Mouse (Mus musculus) limb, embryonic 11.5 days (tissue): Measurements from ENCODE around the gene Mrpl24. TPM values are rescaled to one million over a fixed set of nuclear protein-coding genes. Genes with fewer than 3 reads are reported as not detected.

Experiments
- ATAC-seq: fragments of 200-750 bp; cut with Nextera tagmentation; 2 replicates; pipeline ENCODE4 v1.8.0; 2017; ENCODE audit warnings: low read depth; ENCODE audit not compliant: insufficient number of reproducible peaks, low FRiP score, low TSS enrichment
- DNase-seq: peaks from one replicate; pipeline ENCODE4 v3.0.0-alpha.2; 2015; ENCODE audit warnings: low spot score
- H3K27ac ChIP-seq: fragments of 300-500 bp; sonication (generic); replicated peaks from 2 replicates; pipeline ENCODE4 v1.5.1; 2014; ENCODE audit warnings: low read depth, mild to moderate bottlenecking, low read length
- H3K27me3 ChIP-seq: fragments of 300-500 bp; sonication (generic); 2 replicates; pipeline ENCODE4 v1.6.1; 2014; ENCODE audit warnings: mild to moderate bottlenecking, low read length, mixed read lengths; ENCODE audit not compliant: control insufficient read depth, insufficient read depth
- H3K36me3 ChIP-seq: fragments of 300-500 bp; sonication (generic); 2 replicates; pipeline ENCODE4 v1.6.1; 2014; ENCODE audit warnings: mild to moderate bottlenecking, low read length, moderate library complexity, mixed read lengths; ENCODE audit not compliant: control insufficient read depth, insufficient read depth
- H3K4me1 ChIP-seq: fragments of 300-500 bp; sonication (generic); 2 replicates; pipeline ENCODE4 v1.6.1; 2014; ENCODE audit warnings: low read length, mixed read lengths; ENCODE audit not compliant: control insufficient read depth, insufficient read depth
- H3K4me2 ChIP-seq: fragments of 300-500 bp; sonication (generic); 2 replicates; pipeline ENCODE4 v1.6.1; 2014; ENCODE audit warnings: low read depth, mild to moderate bottlenecking, moderate library complexity; ENCODE audit not compliant: severe bottlenecking
- H3K4me3 ChIP-seq: fragments of 300-500 bp; sonication (generic); 2 replicates; pipeline ENCODE4 v1.5.1; 2014; ENCODE audit warnings: low read depth, low read length
- H3K9ac ChIP-seq: fragments of 300-500 bp; sonication (generic); 2 replicates; pipeline ENCODE4 v1.6.1; 2014; ENCODE audit warnings: mild to moderate bottlenecking, low read length
- H3K9me3 ChIP-seq: fragments of 300-500 bp; sonication (generic); 2 replicates; pipeline ENCODE4 v1.6.1; 2016; ENCODE audit warnings: low read length; ENCODE audit not compliant: control insufficient read depth
- WGBS: fragments of 180-500 bp; shearing (Covaris S2); extraction: QIAGEN DNeasy Blood & Tissue Kit; methylation state at CpG from one replicate; pipeline ENCODE4 v1.1.7; 2014; 5-methylcytosine and 5-hydroxymethylcytosine counted together
- polyA plus RNA-seq: library from polyadenylated mRNA; unstranded; fragments of >200 nt; fragmentation: Nextera tagmentation; extraction: Ambion mirVana; gene quantifications from 2 replicates; pipeline ENCODE4 v1.2.1, GENCODE M21; 2014

Mrpl24 gene
- polyA plus RNA-seq, 1 experiment from 2014 or later, result 76.8 TPM

- Histone ChIP-seq H3K27me3 (no peaks in the 10 kb centered on the region), H3K9ac (no peak overlapping the region), H3K4me2 (peak overlapping the region; percentile 70), H3K36me3 (0 out of 2 replicates have a peak, but pooled peaks cover 5% of the 10 kb centered on the region), H3K9me3 (no peaks in the 10 kb centered on the region; the same call in 1 of the 2 replicates), H3K4me3 (peak overlapping the region; percentile 18; the same call in 1 of the 2 replicates), H3K4me1 (peaks cover 21% of the 10 kb centered on the region), H3K27ac (no peak overlapping the region; the same call in 1 of the 2 replicates)
- ATAC-seq (no peak), DNase-seq (peak; percentile 47)
- WGBS, result 5% methylated on average over 5 of the region's 5 CpGs
Observed at GRCm38 (mm10) chr3:87952440-87952839, 33.1 kb downstream of the Mrpl24 start.

DNA sequence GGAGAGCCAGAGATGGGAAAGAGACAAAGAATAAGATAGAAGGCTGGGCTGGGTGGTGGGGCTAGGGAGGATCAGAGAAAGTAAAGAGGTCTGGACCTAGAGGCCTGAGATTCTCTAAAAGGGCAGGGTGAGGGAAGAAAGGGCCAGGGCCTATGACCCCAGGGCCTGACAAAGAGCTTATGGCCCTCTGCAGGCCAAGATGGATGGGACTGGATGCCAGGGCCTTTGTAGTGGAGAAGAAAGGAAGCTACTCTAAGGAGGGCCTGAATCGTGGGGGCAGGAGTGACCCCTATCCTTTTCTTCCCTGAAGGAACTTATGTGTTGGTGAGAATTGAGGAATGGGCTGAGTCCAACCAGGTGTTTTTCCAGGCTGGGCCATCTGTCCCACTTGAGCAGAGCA lies 38.8 kb downstream of the Mrpl24 start:
- no peak overlapping the region for H3K4me3 ChIP-seq
- H3K9me3 ChIP-seq, result no peaks in the 10 kb centered on the region; the same call in 1 of the 2 replicates
- 5% methylated on average over 1 of the region's 1 CpGs for WGBS
- 0 out of 2 replicates have a peak, but pooled peaks cover 5% of the 10 kb centered on the region for H3K36me3 ChIP-seq
- DNase-seq (peak; percentile 36), ATAC-seq (no peak)
- H3K27ac ChIP-seq, result peak overlapping the region; percentile 30; the same call in 1 of the 2 replicates
- no peaks in the 10 kb centered on the region for H3K27me3 ChIP-seq
- no peak overlapping the region for H3K4me2 ChIP-seq
- no peak overlapping the region for H3K9ac ChIP-seq
- peaks cover 24% of the 10 kb centered on the region for H3K4me1 ChIP-seq

- H3K36me3 ChIP-seq, result 0 out of 2 replicates have a peak, but pooled peaks cover 2% of the 10 kb centered on the region
- no peak overlapping the region for H3K4me3 ChIP-seq
- DNase-seq (peak; percentile 24), ATAC-seq (no peak)
- H3K27ac ChIP-seq, result peak overlapping the region; percentile 30; the same call in 1 of the 2 replicates
- H3K4me2 ChIP-seq, result no peak overlapping the region
- H3K9ac ChIP-seq, result no peak overlapping the region
- peaks cover 24% of the 10 kb centered on the region for H3K4me1 ChIP-seq
- no peaks in the 10 kb centered on the region for H3K27me3 ChIP-seq
- WGBS, result 12% methylated on average over 4 of the region's 4 CpGs
- H3K9me3 ChIP-seq, result no peaks in the 10 kb centered on the region; the same call in 1 of the 2 replicates
Observed at GRCm38 (mm10) chr3:87958476-87958875, 39.2 kb downstream of the Mrpl24 start.

DNA sequence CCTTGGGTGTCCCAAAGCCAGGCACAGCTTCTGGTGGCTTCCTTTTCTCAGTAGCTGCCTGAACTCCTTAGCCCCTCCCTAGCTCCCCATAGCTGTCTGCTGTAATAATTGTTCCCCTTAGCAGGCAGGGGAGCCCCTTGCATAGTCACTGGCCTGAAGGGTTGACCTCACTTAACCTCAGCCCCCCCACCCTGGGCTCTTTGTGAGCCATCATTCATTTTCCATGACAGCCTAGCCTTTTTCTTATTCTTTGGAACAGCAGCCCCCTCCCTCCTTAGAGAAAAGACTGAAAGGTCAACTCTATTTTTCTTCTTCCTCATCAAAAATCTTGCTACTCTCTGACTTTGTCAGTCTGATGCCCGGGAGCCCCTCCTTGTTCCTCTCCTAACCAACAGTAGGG lies 39.7 kb downstream of the Mrpl24 start:
- H3K4me1 ChIP-seq, result peaks cover 24% of the 10 kb centered on the region
- 45% methylated on average over 1 of the region's 1 CpGs for WGBS
- H3K9ac ChIP-seq, result no peak overlapping the region
- no peak for DNase-seq
- ATAC-seq, result no peak
- no peaks in the 10 kb centered on the region for H3K27me3 ChIP-seq
- H3K27ac ChIP-seq, result no peak overlapping the region
- no peaks in the 10 kb centered on the region; the same call in 1 of the 2 replicates for H3K9me3 ChIP-seq
- no peak overlapping the region for H3K4me2 ChIP-seq
- 0 out of 2 replicates have a peak, but pooled peaks cover 2% of the 10 kb centered on the region for H3K36me3 ChIP-seq
- H3K4me3 ChIP-seq, result no peak overlapping the region

DNA sequence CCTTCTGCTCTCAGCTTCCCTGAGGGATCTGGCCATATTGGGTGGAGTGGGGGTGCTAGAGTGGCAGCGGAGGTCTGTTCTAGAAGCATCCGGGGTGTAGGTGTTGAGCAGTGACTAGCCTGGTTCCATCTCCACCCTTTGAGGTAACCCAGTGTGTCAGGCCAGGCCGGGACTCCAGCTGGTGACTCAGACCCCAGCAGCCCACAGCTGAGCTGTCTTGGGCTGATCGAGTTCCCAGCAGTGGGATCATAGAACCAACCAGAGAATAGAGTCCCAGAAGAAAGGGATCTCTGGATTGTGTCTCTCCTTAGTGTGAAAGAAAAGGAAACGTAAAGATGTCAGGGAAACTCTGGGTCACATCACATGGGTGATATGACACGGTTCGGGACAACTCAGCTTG lies 40.1 kb downstream of the Mrpl24 start:
- Histone ChIP-seq H3K9ac (no peak overlapping the region), H3K4me3 (no peak overlapping the region), H3K9me3 (no peaks in the 10 kb centered on the region; the same call in 1 of the 2 replicates), H3K4me2 (no peak overlapping the region; the same call in 1 of the 2 replicates), H3K36me3 (no peaks in the 10 kb centered on the region), H3K27me3 (no peaks in the 10 kb centered on the region), H3K4me1 (peaks cover 24% of the 10 kb centered on the region), H3K27ac (no peak overlapping the region)
- DNase-seq, result no peak
- ATAC-seq, result no peak
- 59% methylated on average over 7 of the region's 7 CpGs for WGBS

DNA sequence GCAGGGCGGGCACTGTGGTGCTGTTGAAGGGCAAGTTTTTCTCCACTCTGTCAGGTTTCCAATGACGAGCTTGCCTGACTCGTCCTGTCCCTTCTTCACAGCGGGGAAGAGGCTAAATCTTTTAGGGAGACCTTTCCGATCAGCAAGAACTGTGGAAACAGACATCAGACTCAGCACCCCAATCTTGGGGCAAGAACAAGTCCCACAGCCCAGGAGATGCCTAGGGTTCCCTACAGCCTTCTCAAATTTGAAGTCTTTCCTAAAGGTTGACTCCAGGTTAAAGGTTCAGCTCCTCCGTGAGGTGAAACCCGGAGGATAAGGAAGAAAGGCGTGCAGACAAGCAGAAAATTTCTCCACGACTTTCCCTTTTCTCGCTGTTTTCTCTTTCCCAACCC lies 40.9 kb downstream of the Mrpl24 start:
- H3K4me2 ChIP-seq, result peak overlapping the region; percentile 62
- H3K9ac ChIP-seq, result peak overlapping the region; percentile 52
- WGBS, result 12% methylated on average over 10 of the region's 10 CpGs
- no peak for ATAC-seq
- H3K36me3 ChIP-seq, result no peaks in the 10 kb centered on the region
- peak overlapping the region; percentile 29 for H3K4me3 ChIP-seq
- DNase-seq, result no peak
- peaks cover 24% of the 10 kb centered on the region for H3K4me1 ChIP-seq
- no peaks in the 10 kb centered on the region for H3K27me3 ChIP-seq
- no peaks in the 10 kb centered on the region; the same call in 1 of the 2 replicates for H3K9me3 ChIP-seq
- H3K27ac ChIP-seq, result peak overlapping the region; percentile 86

DNA sequence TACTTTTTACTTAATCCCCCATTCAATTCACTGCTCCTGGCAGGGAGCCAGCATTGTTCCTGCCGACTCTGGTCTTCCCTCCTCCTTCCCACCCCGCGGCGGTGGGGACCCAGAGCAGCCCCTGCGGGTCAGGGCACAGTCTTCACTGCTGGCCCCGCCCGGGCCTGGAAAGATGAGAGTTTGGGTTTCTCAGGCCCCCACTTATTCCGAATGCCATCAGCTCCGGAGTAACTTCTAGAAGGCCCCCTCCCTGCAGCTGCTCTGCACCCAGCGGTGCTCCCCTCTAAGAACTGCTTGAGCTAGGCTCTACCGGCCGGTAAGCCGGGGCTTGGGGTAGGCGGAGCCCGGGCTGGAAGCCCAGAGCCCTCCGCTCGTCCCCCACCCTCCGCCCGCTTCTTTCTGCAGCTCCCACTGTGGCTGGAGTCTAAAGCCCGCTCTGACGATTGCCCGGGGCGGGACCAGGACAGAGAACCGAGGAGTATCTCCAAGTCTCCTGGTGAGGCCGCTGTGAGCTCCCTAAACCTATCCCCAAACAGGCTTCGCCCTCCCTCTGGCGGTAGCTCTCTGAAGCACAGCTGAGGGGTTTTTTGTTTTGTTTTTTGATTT lies 41.4 kb downstream of the Mrpl24 start:
- DNase-seq (peak; percentile 96), ATAC-seq (peak; percentile 94)
- Histone ChIP-seq H3K27ac (peak overlapping the region; percentile 86), H3K36me3 (no peaks in the 10 kb centered on the region), H3K4me2 (peak overlapping the region; percentile 62), H3K9me3 (no peaks in the 10 kb centered on the region), H3K27me3 (no peaks in the 10 kb centered on the region), H3K4me3 (peak overlapping the region; percentile 29), H3K4me1 (peaks cover 24% of the 10 kb centered on the region), H3K9ac (peak overlapping the region; percentile 52)
- under 1% methylated on average over 27 of the region's 27 CpGs for WGBS

DNA sequence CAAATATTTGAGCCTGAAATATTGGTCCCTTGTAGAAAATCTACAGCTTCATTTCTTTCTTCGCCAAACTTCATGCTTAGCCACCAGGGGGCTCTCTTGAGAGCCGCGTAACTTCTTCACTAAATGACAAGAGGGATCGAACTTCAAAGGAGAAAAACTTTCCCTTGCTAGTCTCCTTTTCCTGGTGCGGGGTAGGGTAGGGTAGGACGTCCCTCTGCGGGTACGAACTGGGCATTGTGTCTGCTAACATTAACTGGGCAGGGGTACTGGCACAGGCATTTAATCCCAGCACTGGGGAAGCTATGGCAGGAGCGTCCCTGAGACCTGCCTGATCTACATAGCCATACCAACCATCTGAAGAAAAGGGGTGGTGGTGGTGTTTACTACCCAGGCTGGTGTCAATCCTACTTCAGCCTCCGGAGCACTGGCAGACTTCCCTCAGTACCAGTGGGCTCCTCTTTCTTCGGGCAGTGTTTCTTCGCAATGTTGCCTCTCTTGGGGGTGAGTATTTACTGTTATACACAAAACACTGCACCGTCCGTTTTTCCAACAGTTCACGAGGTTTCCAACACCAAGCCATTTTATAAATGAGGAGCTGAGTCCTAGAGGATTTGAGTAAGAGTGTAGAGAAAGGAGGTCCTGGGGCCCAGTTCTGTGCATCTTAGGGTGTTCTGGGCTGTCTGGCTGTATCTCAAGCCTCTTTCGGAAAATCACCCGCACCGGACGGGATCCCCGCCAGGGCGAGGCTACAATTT lies 51.1 kb downstream of the Mrpl24 start:
- Histone ChIP-seq H3K27me3 (peaks cover 19% of the 10 kb centered on the region), H3K27ac (no peak overlapping the region), H3K4me3 (peak overlapping the region; percentile 49), H3K4me1 (peaks cover 42% of the 10 kb centered on the region), H3K36me3 (no peaks in the 10 kb centered on the region), H3K4me2 (peak overlapping the region; percentile 96), H3K9me3 (no peaks in the 10 kb centered on the region), H3K9ac (peak overlapping the region; percentile 17; the same call in 1 of the 2 replicates)
- WGBS, result 1% methylated on average over 21 of the region's 21 CpGs
- no peak for ATAC-seq
- peak; percentile 79 for DNase-seq
